Mouse (Mus musculus): ENCODE measurements around the gene Nhsl1.
A peak's percentile ranks its signal among the peaks of the same experiment; 100 is the strongest.

Gene Nhsl1

GRCm38 (mm10) chr10:18347231-18347630, 28.4 kb downstream of the Nhsl1 start:
- DNase-seq, result no peak

DNA sequence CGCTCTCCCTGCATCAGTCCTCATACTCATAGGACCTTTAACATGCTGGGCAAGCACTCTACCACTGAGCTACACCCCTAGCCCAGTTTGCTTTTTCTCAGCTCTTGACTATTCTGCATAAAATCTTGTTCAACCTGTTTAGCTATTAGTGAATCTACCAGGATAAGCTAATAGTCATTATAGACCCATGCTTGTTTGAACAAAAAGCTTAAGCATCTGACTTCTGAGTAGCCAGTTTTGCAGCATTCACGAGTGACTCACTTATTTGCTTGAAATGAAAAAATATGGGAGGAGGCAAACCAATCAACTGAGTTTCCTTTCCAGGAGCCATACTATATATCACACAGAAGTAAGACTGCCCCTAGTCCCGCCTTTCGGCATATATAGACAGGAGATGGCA, 32.0 kb downstream of the Nhsl1 start:
- no peak for DNase-seq

GRCm38 (mm10) chr10:18352937-18353336, 34.2 kb downstream of the Nhsl1 start:
- DNase-seq, result no peak

DNA sequence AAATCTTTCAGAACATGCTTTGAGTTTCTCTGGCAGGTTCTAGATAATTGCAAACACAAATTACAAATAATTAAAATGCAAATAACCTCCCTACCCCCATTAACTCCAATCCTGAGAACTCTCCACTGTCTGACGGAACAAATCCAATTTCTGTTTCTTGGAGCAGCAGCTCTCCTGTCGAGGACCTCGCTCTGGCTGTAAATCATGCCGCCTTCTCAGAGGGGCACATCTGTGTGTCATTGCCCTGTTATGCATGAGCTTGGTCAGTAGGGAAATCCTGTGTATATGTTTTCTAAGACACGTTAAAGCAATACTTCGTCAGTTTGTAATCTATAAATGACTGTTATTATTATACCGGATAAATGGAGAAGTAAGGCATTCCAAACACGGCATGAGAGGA, 35.3 kb downstream of the Nhsl1 start:
- no peak for DNase-seq

GRCm38 (mm10) chr10:18356461-18356860, 37.7 kb downstream of the Nhsl1 start:
- no peak for DNase-seq

DNA sequence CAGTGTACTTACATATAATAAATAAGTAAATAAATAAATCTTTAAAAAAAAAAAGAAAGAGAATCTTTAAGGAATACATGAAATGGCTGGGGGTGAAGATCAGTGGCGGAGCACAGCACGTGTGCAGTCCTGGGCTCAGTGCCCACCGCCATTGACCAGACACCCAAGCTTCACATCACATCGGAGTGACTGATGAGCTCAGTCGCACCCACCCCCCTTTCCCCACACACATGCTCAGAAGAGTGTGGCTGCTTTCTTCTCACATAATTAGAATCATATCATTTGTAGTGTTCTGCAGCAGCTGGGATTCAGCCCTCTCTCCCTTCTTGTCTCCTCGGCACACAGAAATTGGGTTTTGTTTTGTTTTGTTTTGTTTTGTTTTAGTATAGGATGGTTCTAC, 38.4 kb downstream of the Nhsl1 start:
- DNase-seq, result no peak

DNA sequence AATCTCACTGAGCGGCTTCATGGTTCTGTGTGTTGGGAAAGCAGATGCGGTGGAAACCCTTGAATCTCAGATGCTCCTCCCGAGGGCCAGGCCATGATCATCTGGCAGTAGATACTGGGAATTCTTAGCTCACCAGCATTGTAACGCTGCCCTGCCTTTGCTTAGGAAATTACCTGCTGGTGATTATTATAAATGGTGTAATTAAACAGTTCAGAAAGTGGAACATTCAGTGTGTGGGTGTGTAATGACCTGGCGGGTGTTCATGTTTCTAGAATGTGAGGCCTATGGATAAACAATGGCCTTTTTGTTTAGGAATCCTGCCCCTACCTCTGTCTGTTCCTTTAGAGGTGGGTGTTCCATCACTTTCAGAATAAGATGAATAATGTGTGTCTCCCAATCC, 39.7 kb downstream of the Nhsl1 start:
- no peak for DNase-seq

DNA sequence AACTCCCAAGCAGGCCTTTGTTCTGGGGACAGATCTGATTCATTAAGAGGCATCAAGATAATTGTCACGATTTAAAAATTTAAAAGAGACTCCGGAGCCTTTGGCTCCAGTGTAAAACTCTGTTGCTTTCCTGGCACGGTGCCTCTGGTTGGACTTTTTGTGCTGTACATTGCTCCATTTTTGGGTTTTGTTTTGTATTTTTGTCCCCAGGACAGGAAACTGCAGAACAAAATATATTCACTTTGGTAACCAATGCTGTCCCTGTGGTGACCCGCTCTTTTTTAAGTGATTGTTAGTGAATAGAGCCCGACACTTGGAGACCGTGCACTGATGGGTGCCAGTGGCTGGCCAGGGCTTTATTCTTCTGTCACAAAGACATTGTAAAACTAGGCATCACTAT, 41.4 kb downstream of the Nhsl1 start:
- no peak for DNase-seq

DNA sequence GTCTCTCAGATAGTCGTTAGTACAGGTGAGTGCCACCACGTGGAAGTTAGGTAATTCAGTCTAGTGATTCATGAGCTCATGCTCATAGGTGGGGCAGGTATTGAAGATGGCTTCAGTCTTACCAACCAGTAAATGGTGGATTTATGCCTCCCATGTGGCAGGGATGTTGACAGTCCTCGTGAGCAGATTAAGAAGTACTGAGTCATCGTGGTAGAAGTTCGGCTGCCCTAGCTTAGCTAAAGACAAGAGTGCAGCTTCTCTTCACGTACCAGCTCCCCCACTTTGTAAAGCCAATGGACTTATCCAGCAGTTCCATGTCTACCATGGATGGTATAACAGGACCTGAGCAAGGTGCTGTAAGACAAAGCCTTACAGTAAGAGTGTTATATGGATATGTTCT, 46.6 kb downstream of the Nhsl1 start:
- no peak for DNase-seq

DNA sequence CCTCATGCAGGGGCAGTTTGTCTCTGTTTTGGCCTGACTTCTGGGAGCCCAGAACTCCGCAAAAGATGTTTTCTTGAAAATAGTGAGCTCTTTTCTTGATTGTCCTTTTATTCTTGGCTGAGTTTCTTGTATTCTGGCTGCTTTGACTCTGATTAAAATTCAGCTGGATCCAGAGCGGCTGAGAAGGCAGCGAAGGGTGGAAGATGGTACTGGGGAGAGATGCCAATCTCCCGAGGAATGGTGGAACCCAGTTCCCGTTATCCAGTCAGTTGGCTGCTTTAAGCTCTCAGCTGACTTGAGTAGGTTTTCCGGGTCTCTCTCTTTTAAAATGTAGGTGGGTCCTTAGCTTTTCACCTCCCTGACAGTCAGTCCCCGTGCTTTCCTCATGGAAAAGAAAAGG, 47.9 kb downstream of the Nhsl1 start:
- no peak for DNase-seq

DNA sequence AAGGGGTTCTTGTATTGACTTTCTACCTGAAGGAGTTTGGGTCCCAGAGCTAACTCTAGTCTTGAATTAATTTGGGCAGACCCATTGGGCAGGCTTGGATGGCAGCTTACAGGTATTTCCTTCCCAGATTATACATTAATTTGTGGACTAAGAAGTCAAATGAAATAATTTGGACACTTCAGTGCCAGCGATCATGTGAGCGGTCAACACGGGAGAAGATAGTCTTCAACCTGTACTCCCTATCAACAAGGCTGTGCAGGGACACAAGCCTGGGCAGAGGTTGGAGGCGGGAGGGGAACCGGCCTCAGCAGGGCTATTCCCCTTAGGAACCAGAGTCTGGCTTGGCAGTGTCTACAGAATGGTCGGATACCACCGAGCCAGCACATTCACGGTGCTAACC, 49.3 kb downstream of the Nhsl1 start:
- DNase-seq, result no peak

- DNase-seq, result no peak
These were observed 51.9 kb downstream of the Nhsl1 start for GRCm38 (mm10) chr10:18370475-18371286.

- no peak for DNase-seq
These were observed 53.1 kb downstream of the Nhsl1 start for GRCm38 (mm10) chr10:18371866-18372265.

DNA sequence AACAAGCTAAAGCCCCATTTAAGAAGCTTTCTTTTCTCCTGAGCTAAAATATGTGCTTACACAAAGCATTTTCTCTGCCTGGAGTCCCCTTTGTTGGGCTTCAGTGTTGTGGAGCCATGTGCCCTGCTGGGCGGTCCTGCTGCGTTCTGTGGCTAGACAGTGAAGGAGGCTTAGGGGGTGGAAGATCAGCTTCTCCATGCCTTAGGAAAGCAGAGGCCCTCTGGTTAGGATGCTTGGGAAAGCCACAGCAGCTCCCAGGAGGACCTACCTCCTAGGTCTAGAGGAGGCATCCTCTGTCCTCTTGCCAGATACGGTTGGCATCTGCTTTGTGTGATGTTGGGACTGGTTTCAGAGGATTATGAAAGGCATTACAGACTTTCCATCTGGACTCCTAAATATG, 56.5 kb downstream of the Nhsl1 start:
- DNase-seq, result no peak

DNA sequence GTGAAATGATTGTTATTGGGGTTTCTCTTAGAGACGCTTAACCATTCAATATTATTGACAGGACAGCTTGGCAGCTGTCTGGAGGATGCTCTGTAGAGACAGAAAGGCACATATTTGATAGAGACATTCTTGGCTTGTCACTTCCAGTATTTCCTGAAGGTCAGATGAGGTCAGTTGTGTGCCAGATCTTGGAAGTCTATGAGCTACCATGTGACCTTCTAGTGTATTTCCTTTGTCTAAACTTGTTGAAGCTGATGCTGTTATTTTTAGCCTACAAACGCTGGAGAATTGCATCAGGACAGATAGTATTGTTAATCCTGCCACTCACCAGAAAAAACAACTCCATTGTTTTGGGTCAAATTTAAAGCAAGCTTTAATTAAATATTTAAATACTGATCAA, 66.0 kb downstream of the Nhsl1 start:
- no peak for DNase-seq

- DNase-seq, result no peak
These were observed 67.4 kb downstream of the Nhsl1 start for GRCm38 (mm10) chr10:18386224-18386623.

DNA sequence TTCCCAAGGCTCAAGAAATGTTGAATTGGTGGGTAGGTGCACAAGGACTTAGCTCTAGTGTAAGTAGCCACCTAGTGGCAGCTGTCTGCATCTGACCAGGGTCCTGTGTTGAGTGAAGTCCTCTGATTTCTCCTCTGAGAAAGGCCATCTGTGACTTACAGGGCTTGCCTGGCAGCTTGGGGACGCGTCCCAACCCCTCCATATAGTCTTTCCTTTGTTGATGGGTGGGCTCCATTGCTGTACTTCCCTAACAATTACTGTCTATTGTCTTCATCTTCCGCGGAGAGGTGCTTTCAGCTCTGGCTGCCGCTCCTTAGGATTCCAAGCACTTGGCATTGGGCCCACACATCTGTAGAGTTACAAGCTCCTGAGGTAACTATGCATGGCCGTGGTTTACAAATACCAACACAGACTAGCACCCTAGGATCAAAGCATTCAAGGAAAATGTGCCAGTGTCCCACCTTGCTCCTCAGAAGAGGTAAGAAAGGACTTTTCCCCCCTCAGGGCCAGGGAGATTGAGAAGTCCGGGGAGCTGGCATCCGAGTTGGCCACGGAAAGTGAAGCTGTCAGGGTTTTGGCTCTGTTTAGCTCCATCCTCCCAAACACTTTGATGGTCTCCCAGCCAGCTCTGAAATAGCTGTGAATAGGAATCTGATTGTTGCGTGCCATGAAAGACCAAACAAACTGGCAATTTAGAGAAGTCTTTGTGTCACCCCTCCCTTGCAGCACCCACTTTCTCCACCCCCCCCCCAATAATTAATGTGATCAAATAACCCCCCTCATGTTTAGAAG, 70.2 kb downstream of the Nhsl1 start:
- peak; percentile 70 for DNase-seq

DNA sequence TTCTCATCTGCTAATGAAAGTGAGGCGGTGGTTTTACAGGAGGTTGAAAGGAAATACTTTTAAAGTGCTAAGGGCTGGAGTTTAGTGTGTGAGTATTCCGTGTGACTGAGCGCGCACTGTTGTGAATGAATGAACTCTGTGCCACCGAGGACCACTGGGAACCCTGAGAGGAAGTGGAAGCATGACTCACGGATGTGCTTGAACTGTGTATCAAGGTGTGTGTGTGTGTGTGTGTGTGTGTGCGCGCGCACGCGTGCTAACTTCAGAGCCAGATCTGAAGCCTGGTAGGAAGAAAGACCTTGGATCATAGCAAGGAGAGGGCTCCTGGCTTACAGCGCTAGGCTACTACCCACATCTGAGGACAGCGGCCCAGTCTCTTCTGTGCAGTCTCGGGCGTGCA, 71.2 kb downstream of the Nhsl1 start:
- no peak for DNase-seq

- DNase-seq, result peak; percentile 72
These were observed 72.8 kb downstream of the Nhsl1 start for GRCm38 (mm10) chr10:18391608-18392007.

- DNase-seq, result no peak
These were observed 73.5 kb downstream of the Nhsl1 start for GRCm38 (mm10) chr10:18392268-18392667.

- peak; percentile 40 for DNase-seq
These were observed 75.0 kb downstream of the Nhsl1 start for GRCm38 (mm10) chr10:18393740-18394139.

DNA sequence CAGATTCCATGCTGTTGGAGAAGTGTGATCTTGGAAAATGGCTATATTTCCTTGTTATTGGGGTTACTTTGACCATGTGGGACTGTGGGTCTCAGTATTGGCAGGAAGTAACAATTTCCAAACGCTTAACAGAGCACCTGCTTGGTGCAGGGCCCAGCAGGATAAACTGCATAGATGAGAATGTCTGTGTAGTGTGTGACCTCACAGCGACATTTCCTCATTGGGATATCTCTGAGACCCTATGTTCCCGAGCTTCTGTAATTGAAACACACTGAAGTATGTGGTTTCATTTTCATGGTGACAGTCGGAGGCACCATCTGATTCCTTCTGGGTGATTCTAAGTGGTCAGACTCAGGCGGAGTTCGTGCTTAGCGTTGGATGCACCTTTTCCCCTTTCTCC, 75.5 kb downstream of the Nhsl1 start:
- no peak for DNase-seq

DNA sequence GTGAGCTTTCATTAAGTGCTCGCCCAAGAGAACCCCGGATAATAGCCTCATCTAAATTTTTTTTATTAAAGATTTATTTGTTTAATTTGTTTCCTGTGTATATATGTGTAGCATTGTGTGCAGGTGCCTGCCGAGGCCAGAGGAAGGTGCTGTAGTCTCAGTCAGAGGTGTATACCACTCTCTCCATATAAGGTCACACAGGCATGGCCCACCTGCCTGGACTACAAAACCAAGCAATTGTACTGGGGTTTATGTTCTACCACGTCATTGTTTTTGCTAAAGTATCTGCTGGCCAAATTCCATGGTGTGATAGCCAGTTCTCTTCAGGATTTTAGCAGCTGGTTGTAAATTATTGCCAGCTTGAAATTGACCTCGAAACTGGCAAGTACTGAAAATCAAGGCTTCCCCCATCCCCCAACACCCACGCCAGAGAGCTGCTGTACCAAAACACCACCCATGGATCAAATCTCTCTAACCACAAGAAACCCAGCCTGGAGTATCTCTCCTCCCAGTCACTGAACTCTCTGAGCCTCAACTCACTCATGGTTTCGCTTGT, 81.4 kb downstream of the Nhsl1 start:
- no peak for DNase-seq

DNA sequence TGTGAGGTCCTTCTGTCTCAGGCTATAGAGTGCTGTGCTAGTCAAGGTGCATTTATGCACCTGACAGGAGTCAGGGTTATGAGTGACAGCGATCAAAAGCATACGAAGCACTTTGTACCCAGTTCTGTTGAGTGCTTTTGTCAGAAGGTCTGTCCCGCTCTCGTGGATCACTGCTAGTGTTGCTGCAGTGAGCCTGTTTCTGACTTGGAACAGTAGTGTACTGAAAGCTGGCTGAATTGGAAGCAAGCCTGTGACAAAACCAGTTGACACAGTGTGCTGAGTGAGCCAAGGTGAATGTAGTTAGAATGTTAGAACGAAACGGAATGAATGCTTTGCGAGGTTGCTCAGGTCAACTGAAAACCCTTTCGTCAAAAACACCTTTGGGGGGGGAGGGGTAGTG, 82.2 kb downstream of the Nhsl1 start:
- DNase-seq, result no peak

Data from thymus, postnatal 4 days (tissue).